Mouse (Mus musculus) adrenal gland, adult 2 months (tissue): Measurements from ENCODE around the gene Gabra5. TPM values are rescaled to one million over a fixed set of nuclear protein-coding genes. Genes with fewer than 3 reads are reported as not detected.

ENCODE experiments used
- DNase-seq: peaks from one replicate; pipeline ENCODE4 v3.0.0; 2021
- polyA plus RNA-seq: library from polyadenylated mRNA; depleted of rRNA; stranded (reverse); fragments of >200 nt; gene quantifications from 2 replicates; pipeline ENCODE4 v1.2.3, GENCODE M21; 2012; rRNA removed
- total RNA-seq, 2 experiments: library from RNA; stranded (reverse); gene quantifications; 2 replicates each; pipeline ENCODE4 v1.2.3; 2021

Gabra5 gene
- total and polyA plus RNA-seq, 3 experiments: 0.14 to 0.17 TPM; not detected in 1

DNA sequence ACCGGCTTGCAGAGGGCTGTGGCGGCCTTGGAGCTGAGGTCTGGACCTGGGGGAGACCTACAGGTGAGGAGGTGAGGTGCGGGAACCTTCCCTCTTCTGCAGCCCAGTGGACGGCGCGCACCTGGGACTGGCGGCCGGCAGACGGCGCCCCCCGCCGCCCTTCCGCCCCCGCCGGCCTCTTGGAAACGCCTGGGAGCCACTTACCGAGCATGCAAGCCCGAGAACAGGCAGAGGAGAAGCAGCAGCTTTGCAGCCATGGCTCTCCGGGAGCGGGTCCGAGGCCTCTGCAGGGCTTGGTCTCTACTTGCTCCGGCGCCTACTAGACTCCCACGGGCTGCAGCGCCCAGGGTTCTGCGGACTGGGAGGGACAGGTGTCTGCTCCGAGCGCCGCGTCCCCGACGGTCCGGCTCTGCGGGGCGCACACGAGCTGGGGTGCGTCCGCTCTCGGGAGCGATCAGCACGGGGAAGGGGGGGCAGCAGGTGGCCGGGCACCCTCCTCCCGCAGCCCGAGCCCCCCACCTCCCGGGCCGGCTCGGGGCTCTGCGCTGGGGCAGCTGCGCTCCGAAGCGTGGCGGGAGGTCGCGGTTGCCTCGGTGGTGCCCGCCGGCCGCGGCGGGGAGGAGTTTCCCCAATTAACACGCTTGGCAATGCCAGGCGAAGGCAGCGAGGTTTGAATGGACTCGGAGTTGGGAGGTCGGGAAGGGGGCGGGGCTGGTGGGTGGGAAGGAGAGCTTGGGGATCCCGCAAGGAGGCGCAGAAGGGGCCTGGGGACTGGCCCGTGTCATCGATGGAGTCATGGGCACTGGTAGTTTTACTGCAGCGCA is 123.1 kb downstream of the Gabra5 start, which contains the start of gene Gabrg3:
TSS of gene Gabrg3 (minus strand) at position 672 of the 824 bp plus-strand sequence.
- DNase-seq: peak; percentile 64

- peak; percentile 24 for DNase-seq
Observed at GRCm38 (mm10) chr7:57384112-57384511, 125.7 kb downstream of the Gabra5 start.

DNA sequence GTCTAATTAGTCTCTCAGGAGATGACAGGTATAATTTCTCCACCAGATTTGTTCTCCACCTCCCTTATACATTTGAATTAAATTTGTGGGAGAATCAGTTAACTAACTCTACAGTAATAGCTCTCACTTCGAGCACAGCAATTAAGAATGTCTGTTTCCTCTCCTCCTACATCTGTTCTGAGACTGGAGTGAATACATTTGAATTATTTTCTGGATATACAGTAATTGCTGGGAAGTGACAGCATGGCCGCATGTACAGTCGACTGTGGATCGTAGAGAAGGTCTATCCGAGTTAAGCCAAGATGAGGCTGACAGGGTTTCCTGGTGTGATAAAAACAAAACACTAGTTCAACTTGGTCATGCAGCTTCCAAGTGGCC is 143.9 kb downstream of the Gabra5 start:
- DNase-seq: no peak

- DNase-seq: no peak
Observed at GRCm38 (mm10) chr7:57365134-57366012, 144.5 kb downstream of the Gabra5 start.

- DNase-seq: no peak
Observed at GRCm38 (mm10) chr7:57363812-57364211, 146.0 kb downstream of the Gabra5 start.

DNA sequence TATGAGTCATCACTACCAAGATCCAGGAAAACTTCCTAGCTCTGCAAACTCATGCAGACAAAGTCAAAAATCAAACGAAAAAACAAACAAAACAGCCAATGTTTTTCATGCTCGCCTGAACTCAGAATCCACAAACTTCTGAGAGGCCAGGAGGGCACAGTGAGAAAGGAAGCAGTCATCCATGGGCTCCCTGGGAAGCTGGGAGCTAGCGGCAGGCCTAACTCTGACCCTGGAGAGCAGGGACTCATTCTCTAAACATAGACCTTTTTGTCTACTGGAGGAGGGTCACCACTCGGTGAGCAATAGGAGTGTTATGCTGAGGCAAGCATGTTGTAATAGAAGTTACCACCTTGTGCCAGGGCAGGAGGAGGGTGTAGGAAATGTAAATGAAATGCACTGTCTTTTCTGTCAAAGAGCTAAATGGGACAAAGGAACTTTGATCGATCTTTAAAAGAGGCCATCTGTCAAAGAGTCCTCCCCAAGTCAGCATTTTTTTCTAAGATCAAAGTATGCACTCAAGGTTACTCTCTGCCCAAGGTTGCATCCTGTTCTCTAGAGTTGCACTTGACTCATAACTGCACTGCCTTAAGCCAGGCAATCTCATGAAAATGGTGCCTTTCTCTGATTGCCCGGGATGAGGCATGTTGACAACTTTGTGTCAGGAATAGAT is 151.9 kb downstream of the Gabra5 start:
- peak; percentile 79 for DNase-seq

Other genes starting within 250 kb of the Gabra5 start
- gene Gabrg3, start 122.9 kb downstream of the Gabra5 start, total RNA-seq: 1 to 10 TPM; 2.0 to 6.6 TPM
- gene Gabrg3, start 122.9 kb downstream of the Gabra5 start, polyA plus RNA-seq: 4.8 and 11.7 TPM in 2 replicates
- 1 to 10 TPM; 7.2 to 7.4 TPM for gene Gabrb3, start 90.4 kb downstream of the Gabra5 start, total RNA-seq
- 1.7 and 2.3 TPM in 2 replicates for gene Gabrb3, start 90.4 kb downstream of the Gabra5 start, polyA plus RNA-seq